17 mouse cellular contexts compared by ENCODE assay signal in the genomic region with DNA sequence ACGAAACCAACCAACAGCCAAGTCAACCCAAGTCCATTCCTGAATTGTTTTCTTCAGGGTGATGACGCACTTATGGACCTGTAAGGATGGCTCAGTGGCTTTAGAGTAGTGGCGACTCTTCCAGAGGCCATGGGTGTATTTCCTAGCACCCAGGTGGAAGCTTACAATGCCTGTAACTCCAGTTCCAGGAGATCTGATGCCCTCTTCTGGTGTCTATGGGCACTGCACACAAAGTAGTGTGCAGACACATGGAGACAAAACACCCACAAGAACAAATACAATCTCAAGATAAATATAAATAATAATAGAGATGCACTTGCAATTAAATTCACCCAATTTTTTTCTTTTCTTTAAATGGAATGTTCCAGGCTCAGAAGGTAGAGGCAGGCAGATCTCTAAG. TPM values are rescaled to one million over a fixed set of nuclear protein-coding genes. Genes with fewer than 3 reads are reported as not detected.
DNase-seq lines count a peak whose midpoint lies in the region; ATAC-seq and TF ChIP-seq lines count a peak whose summit lies in the region.
"Had no signal": no experiment of that assay in that cellular context is flagged by ENCODE, and none has a peak within 500 bp of the region (broad histone marks: within the 10 kb centered on the region; RNA-seq: fewer than 3 reads in every experiment).

No protein-coding gene starts in this region.

- H3K27me3 ChIP-seq in liver, postnatal 0 days (ENCODE audit: insufficient read depth, low read length) = peaks cover 9% of the 10 kb centered on the region; the same call in 1 of the 2 replicates
- H3K27me3 ChIP-seq in liver, embryonic 11.5 days (replicated peaks; ENCODE audit: control insufficient read depth, insufficient read depth, low read length) = no peaks in the 10 kb centered on the region
- no peaks in the 10 kb centered on the region for H3K27me3 ChIP-seq in small intestine, adult 2 months (ENCODE audit: control insufficient read depth, insufficient read depth, low read length)
- H3K27me3 ChIP-seq: stomach, embryonic 15.5 days had no signal

- H3K27ac ChIP-seq in liver, postnatal 0 days (ENCODE audit: low read depth) = no peak overlapping the region
- no peak overlapping the region for H3K27ac ChIP-seq in liver, embryonic 11.5 days (ENCODE audit: low read depth, low read length)
- H3K27ac ChIP-seq in small intestine, adult 2 months (ENCODE audit: insufficient read depth, low read depth, low read length) = no peak overlapping the region
- H3K27ac ChIP-seq: limb, embryonic 10.5 days; midbrain, embryonic 10.5 days; stomach, embryonic 15.5 days had no signal

- peak; percentile 30 for TF ChIP-seq CTCF in liver, postnatal 0 days (IDR thresholded peaks at IDR 0.05; ENCODE audit: low read depth)
- peak; percentile 13; the same call in 1 of the 2 replicates for TF ChIP-seq CTCF in small intestine, adult 2 months (IDR thresholded peaks at IDR 0.05; ENCODE audit: extremely low read depth, insufficient read length, insufficient replicate concordance, low read depth, low read length)

- H3K9me3 ChIP-seq in liver, postnatal 0 days (ENCODE audit: low read length) = no peaks in the 10 kb centered on the region
- no peaks in the 10 kb centered on the region for H3K9me3 ChIP-seq in liver, embryonic 11.5 days (ENCODE audit: control insufficient read depth, low read length)
- H3K9me3 ChIP-seq: G1E; limb, embryonic 10.5 days; stomach, embryonic 15.5 days had no signal

- 84% methylated on average over 3 of the region's 3 CpGs for WGBS in liver, postnatal 0 days (ENCODE audit: insufficient replicate concordance)
- WGBS in liver, embryonic 11.5 days = 89% methylated on average over 3 of the region's 3 CpGs
- WGBS in small intestine, adult 2 months = 95% methylated on average over 3 of the region's 3 CpGs

- H3K4me2 ChIP-seq in liver, postnatal 0 days (ENCODE audit: low read depth, low read length) = no peak overlapping the region
- no peak overlapping the region for H3K4me2 ChIP-seq in liver, embryonic 11.5 days
- H3K4me2 ChIP-seq: heart, embryonic 11.5 days; stomach, embryonic 15.5 days had no signal

- TF ChIP-seq POLR2A in small intestine, adult 2 months (IDR thresholded peaks at IDR 0.05; ENCODE audit: low read depth, low read length) = no peak

- H3K4me3 ChIP-seq in liver, postnatal 0 days (ENCODE audit: low read depth, low read length) = no peak overlapping the region
- H3K4me3 ChIP-seq in liver, embryonic 11.5 days (ENCODE audit: low read depth, low read length) = no peak overlapping the region
- H3K4me3 ChIP-seq in small intestine, adult 2 months (ENCODE audit: low read depth, low read length) = no peak overlapping the region
- H3K4me3 ChIP-seq: limb, embryonic 10.5 days; midbrain, embryonic 10.5 days; stomach, embryonic 15.5 days had no signal

- DNase-seq in heart, postnatal 4 days = peak; percentile 26
- DNase-seq in heart, adult 18-20 months = no peak
- no peak for DNase-seq in liver, postnatal 0 days
- no peak for DNase-seq in liver, embryonic 11.5 days (ENCODE audit: low spot score)
- peak; percentile 66 for DNase-seq in R1 (ENCODE audit: low read depth, low spot score)
- DNase-seq: kidney, adult 8-10 months; right cerebral cortex, postnatal 4 days had no signal

- H3K4me1 ChIP-seq in liver, postnatal 0 days (ENCODE audit: insufficient read depth) = peaks cover 28% of the 10 kb centered on the region
- peaks cover 12% of the 10 kb centered on the region for H3K4me1 ChIP-seq in liver, embryonic 11.5 days (replicated peaks; ENCODE audit: control insufficient read depth, insufficient read depth, low read length)
- no peaks in the 10 kb centered on the region for H3K4me1 ChIP-seq in small intestine, adult 2 months (ENCODE audit: control insufficient read depth, insufficient read depth, insufficient read length, low read length)

- H3K36me3 ChIP-seq in liver, postnatal 0 days (replicated peaks; ENCODE audit: insufficient read depth, low read length) = no peaks in the 10 kb centered on the region
- H3K36me3 ChIP-seq in liver, embryonic 11.5 days (ENCODE audit: control insufficient read depth, insufficient read depth, low read length) = no peaks in the 10 kb centered on the region
- H3K36me3 ChIP-seq in small intestine, adult 2 months (ENCODE audit: control insufficient read depth, insufficient read depth, low read length) = no peaks in the 10 kb centered on the region
- H3K36me3 ChIP-seq: G1E; limb, embryonic 10.5 days; midbrain, embryonic 10.5 days; stomach, embryonic 15.5 days had no signal

- H3K9ac ChIP-seq in liver, postnatal 0 days (replicated peaks) = no peak overlapping the region
- no peak overlapping the region for H3K9ac ChIP-seq in liver, embryonic 11.5 days (ENCODE audit: low read depth, low read length)
- H3K9ac ChIP-seq: stomach, embryonic 15.5 days had no signal

- no peak for ATAC-seq in liver, postnatal 0 days
- no peak for ATAC-seq in liver, embryonic 11.5 days (replicated peaks; ENCODE audit: low FRiP score)
- no peak for ATAC-seq in erythroblast, adult 5-6 weeks (replicated peaks; ENCODE audit: low FRiP score, poor library complexity, severe bottlenecking)

- no peak for TF ChIP-seq EP300 in liver, postnatal 0 days (IDR thresholded peaks at IDR 0.05; ENCODE audit: low read depth)

RNA-seq across cellular contexts. Expression of gene Bcl9l, which starts 6.7 kb away (rescaled TPM):
- 10 to 100 TPM; 56.8 to 64.0 TPM for total RNA-seq in heart, postnatal 4 days (2021)
- total RNA-seq in heart, adult 18-20 months (2021) = 10 to 100 TPM; 36.2 to 41.7 TPM
- 2.0 and 2.2 TPM in 2 replicates for polyA plus RNA-seq in liver, postnatal 0 days (2015; fragmentation: Nextera tagmentation; extraction: Ambion mirVana)
- polyA plus RNA-seq in liver, embryonic 11.5 days (2014; fragmentation: Nextera tagmentation; extraction: Ambion mirVana) = 4.1 and 5.0 TPM in 2 replicates
- 21.8 and 28.1 TPM in 2 replicates for polyA plus RNA-seq in small intestine, adult 2 months (2012; rRNA removed)
- total RNA-seq in erythroblast, adult 5-6 weeks (2015; ENCODE audit: low replicate concordance) = 0.77 and 0.84 TPM in 2 replicates
- 0.42 and 2.8 TPM in 2 replicates for total RNA-seq in erythroblast, adult 5-6 weeks (2017; ENCODE audit: low replicate concordance)

RNA-seq across cellular contexts. Expression of gene Upk2, which starts 21.2 kb away (rescaled TPM):
- not detected for total RNA-seq in heart, postnatal 4 days (2021)
- not detected for total RNA-seq in heart, adult 18-20 months (2021)
- polyA plus RNA-seq in liver, postnatal 0 days (2015; fragmentation: Nextera tagmentation; extraction: Ambion mirVana) = not detected in 2 replicates
- not detected in 2 replicates for polyA plus RNA-seq in liver, embryonic 11.5 days (2014; fragmentation: Nextera tagmentation; extraction: Ambion mirVana)
- 1.4 TPM in 2 replicates for polyA plus RNA-seq in small intestine, adult 2 months (2012; rRNA removed)
- not detected in 2 replicates for total RNA-seq in erythroblast, adult 5-6 weeks (2015; ENCODE audit: low replicate concordance)
- total RNA-seq in erythroblast, adult 5-6 weeks (2017; ENCODE audit: low replicate concordance) = not detected in 2 replicates
- total RNA-seq: G1E; layer of hippocampus, postnatal 10 days had no signal
- polyA plus RNA-seq: G1E; limb, embryonic 10.5 days; midbrain, embryonic 10.5 days had no signal

RNA-seq across cellular contexts. Expression of gene Foxr1, which starts 35.0 kb away (rescaled TPM):
- not detected for total RNA-seq in heart, postnatal 4 days (2021)
- not detected for total RNA-seq in heart, adult 18-20 months (2021)
- polyA plus RNA-seq in liver, postnatal 0 days (2015; fragmentation: Nextera tagmentation; extraction: Ambion mirVana) = not detected in 2 replicates
- polyA plus RNA-seq in liver, embryonic 11.5 days (2014; fragmentation: Nextera tagmentation; extraction: Ambion mirVana) = not detected in 2 replicates
- polyA plus RNA-seq in small intestine, adult 2 months (2012; rRNA removed) = not detected in 2 replicates
- total RNA-seq in erythroblast, adult 5-6 weeks (2015; ENCODE audit: low replicate concordance) = not detected in 2 replicates
- total RNA-seq in erythroblast, adult 5-6 weeks (2017; ENCODE audit: low replicate concordance) = not detected in 2 replicates
- total RNA-seq: layer of hippocampus, postnatal 10 days had no signal
- polyA plus RNA-seq: G1E; heart, embryonic 11.5 days; hindbrain, embryonic 11.5 days; limb, embryonic 10.5 days; lung, embryonic 16.5 days; midbrain, embryonic 10.5 days; stomach, embryonic 15.5 days had no signal

RNA-seq across cellular contexts. Expression of gene Ccdc84, which starts 57.6 kb away (rescaled TPM):
- 10 to 100 TPM; 14.3 to 14.7 TPM for total RNA-seq in heart, postnatal 4 days (2021)
- total RNA-seq in heart, adult 18-20 months (2021) = 1 to 10 TPM; 5.0 to 6.0 TPM
- polyA plus RNA-seq in liver, postnatal 0 days (2015; fragmentation: Nextera tagmentation; extraction: Ambion mirVana) = 11.8 and 12.5 TPM in 2 replicates
- polyA plus RNA-seq in liver, embryonic 11.5 days (2014; fragmentation: Nextera tagmentation; extraction: Ambion mirVana) = 25.0 and 26.1 TPM in 2 replicates
- 17.8 and 21.3 TPM in 2 replicates for polyA plus RNA-seq in small intestine, adult 2 months (2012; rRNA removed)
- 3.8 and 18.8 TPM in 2 replicates for total RNA-seq in erythroblast, adult 5-6 weeks (2015; ENCODE audit: low replicate concordance)
- 9.1 and 12.0 TPM in 2 replicates for total RNA-seq in erythroblast, adult 5-6 weeks (2017; ENCODE audit: low replicate concordance)

Comparison
In these comparisons a context has a peak if more than half of its experiments do, and no peak if none do; other contexts are left out.
1. DNase-seq: peak in heart, postnatal 4 days (single experiment) and R1 (single experiment); none in heart, adult 18-20 months (0 of 2), liver, postnatal 0 days (single experiment) and liver, embryonic 11.5 days (single experiment).
2. RNA of gene Bcl9l, which starts 6.7 kb away (total RNA-seq): 56.8 to 64.0 TPM in heart, postnatal 4 days and 36.2 to 41.7 TPM in heart, adult 18-20 months; 0.42 to 2.8 TPM in erythroblast, adult 5-6 weeks; every median in the first group is over 4 times any median in the second.